Mouse (Mus musculus): Measurements from ENCODE around the gene Ppp5c.

The Ppp5c gene

DNA sequence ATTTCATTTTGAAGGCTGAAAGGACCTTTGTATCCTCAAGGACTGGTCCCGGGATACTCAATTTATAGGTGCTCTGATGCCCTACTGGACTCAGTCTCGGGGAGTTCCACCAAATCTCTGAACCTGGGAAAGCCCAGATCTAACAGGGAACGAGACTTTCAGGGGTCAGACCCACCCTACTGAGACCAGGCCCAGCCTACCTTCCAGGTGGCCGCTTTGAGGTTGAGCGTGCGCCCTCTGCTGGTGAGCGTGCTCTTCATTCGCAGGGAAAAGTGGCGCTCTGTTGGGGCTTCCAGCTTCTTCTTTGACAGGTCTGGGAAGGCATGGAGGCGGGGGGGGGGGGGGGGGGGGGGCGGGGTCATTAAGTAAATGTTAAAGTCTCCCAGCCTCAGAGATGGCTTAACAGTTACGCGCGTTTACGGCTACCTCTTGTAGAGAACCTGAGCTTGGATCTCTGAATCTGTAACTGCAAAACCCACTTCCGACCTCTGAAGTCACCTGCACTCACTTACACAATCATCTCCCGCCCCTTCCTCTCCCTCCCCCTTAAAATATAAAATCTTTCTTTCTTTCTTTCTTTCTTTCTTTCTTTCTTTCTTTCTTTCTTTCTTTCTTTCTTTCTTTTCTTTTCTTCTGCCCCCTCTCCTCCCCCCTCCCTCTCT lies 23.3 kb upstream of the Ppp5c start:
- peak; percentile 72 for DNase-seq

DNA sequence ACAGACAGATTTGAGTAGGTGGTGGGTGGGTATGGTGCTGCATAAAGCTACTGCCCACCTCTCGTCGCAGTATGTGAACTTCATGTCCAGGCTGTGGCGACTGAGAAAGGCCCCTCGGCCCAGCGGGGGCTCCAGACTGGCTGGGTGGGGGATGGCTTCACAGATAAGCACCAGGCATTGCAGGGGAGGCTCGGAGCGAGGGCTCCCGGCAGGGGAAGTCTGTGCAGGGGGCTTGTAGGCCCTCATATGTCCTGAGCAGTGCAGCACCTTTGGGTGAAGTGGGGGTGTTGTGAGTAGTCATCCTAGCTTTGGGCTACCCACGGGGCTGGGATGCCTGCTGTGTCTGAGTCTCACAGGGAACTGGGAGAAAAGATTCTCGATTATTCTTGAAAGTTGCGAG lies 22.8 kb upstream of the Ppp5c start:
- DNase-seq: no peak

DNA sequence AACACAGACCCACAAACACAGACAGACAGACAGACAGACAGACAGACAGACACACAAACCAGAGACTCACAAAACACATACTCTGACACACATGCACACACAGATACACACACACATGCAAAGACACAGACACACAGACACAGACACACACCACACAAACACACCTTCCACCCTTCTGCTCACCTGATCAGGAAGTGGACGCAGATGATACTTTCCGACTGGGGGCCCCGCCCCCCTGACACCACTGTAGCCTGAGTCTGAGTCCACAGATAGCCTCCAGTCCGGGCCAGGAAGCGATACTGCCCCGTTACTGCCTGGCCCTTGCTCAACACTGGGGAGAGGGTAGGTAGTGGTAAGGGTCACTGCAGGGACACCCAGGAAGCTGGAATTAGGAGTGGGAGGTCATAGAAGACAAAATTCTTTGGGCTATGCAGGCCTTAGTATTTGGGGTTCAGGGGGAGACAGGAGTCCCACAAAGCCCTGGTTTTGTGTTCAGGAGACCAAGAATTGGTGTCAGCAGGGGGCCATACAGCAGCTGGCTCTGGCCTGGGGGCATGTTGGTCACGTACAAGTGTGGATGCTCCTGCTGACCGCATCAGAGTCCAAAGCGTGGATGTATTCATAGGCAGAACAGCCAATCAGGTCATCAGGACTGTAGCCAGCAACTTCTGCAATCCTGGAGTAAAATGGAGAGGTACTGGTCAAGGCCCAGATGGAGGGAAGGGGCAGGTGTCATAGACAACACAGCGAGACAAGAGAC lies 20.9 kb upstream of the Ppp5c start:
- DNase-seq: no peak

DNA sequence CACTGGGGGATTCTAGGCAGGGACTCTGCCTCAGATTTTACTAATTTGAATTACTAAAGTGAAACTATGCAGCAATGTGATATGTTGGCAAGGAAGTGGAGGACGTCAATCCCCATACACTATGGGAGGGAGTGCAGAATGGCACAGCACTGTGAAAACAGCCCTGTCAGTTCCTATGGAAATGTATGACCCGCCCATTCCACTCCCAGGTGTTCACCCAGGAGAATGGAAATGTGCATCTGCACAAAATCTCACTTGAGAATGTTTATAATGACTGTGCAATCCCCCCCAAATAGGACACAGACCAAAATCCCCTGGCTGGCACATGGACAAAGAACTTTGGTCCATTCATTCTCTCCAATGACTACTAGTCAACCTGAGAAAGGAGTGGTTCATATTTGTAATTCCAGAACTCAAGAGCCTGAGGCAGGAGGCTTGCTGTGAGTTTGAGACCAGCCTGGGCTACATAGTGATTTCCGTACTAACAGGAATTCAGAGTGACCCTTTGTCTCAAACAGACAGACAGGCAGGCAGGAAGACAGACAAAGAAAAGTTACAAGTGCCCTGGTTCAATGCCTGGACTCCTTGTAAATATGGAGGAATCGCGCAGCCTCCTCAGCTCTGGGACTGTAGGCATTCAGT lies 19.4 kb upstream of the Ppp5c start:
- DNase-seq: no peak

DNA sequence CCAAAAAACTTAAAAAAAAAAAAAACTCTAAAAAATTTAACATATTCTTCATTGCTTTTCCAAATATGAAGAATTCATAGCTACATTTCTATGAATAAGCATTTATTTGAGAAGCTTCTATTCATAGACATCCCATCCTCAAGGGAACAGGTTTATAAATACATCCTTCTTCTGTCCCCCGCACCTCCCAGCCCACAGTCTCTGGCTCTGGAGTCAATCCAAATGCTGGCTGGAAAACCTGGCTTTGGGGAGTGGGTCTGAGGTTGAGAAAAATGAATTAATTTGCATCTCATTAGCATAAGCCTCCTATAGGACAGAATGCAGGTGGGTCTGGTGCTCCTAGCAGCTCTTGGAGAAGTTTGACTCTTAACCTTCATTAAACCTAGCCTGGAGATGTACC lies 18.0 kb upstream of the Ppp5c start:
- no peak for DNase-seq

DNA sequence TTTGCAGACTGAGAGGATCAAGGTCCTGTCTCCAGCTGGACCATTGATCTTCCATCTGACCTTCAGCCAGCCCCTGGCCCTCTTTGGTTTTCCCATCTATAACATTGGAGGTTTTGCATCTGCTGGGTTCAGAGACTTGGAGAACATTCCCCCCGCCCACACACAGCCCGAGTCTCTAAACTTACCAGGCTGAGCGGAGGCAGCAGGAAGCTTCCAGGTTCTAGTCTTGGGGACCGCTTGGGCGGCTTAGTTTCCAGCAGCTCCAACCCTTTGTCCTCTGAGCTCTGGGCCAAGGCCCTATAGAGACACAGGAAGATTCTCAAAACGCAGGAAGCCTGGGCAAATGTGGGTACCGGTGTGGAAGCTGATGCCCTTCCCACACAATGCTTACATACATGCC lies 11.6 kb upstream of the Ppp5c start:
- no peak for DNase-seq

DNA sequence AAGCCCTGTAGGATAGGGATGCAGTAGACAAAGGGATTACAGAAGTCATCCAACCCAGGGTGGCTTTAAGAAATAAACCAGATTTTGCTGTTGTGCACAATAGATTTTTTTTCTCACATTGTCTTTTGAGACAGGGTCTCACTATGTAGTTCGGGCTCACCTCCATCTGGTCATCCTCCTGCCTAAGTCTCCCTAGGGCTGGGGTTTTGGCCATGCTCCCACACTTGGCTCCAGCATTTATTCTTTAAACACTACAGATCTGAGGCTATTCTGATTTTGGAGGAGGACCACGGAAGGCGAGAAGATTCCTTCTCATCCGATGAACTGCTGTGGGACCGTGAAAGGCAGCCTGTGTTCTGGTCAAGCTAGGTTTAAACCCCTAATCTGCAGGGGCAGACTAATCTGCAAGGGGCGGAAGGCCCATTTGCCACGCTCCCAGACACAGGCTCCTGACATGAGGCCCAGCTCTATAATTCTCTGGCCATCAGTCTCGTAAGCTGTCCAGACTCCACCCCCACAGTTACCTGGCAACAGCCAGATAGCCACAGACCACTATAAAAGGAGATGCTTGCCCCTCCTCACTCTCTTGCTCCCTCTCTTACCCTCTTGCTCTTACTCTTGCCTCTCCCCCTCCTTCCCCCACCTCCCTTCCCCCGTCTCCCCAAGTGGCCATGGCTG lies 10.4 kb upstream of the Ppp5c start:
- no peak for DNase-seq

DNA sequence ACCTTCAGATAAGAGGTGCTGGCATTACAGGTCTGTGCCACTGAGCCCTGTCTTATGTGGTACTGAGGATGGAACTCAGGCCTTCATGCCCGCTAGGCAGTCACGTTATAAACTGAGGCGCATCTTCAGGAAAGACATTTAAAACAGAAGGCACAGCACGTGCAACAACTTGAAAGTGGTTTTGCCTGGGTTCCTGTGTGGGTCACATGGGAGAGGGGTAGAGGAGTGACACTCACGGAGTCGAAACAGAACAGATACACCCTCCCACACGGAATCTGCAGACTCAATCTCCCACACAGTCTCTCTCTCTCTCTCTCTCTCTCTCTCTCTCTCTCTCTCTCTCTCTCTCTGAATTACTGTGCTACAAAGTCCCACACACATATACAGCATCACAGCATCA lies 2.5 kb upstream of the Ppp5c start:
- DNase-seq: no peak

DNA sequence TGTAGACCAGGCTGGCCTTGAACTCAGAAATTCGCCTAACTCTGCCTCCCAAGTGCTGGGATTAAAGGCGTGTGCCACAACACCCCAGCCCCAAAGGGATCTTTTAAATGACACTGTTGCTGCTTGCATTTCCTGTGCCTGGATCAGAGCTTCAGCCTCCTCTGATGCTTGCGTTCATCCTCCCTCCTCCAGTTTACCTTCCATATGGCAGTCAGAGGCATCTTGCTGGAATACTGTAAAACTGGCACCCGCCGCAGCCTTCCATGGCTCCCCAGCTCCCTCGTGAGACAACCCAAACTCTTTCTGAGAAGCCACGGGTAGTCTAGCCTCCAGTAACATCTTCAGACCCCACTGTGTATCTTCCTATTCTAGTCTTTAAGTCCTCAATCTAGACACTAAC lies 1.2 kb upstream of the Ppp5c start:
- DNase-seq: no peak

DNA sequence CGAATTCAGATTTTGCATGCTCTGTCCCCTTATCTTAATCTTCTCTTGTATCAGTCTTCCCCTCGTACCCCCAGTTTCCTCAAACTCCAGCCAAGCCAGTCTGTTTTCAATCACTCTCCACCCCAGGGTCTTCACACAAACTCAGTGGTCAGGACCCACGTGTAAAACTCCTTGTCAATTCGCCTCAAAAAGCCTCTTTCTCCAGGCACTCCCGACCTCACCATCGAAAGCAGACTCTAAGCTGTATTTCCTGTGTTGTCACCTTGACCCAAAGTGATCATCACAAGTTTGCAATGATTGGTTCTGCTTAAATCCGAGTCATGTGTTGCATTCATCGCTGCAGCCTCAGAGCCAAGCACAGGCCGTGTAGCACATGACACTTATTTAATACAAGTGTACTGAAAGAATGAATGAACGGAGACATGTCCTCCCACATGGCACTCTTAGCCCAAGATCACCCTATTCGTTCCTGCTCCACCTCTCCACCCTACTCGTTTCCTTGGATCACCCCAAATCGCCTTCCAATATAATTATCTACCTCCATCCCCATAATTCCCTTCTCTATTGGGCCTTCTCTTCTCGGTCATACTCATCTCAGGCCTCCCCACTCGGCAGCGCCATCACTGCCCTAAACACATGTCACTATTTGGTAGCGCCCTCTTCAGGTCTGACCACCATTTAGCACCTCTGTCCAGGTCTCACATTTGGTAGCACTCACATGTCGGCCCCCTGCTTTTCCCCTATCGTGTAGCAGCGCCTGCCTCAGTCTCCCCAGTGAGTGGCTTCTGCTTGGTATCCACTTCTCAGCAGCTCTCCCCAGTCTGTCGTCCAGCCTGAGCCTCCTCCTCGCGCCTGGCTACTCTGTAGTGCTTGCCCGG lies 775 bp downstream of the Ppp5c start:
- DNase-seq: peak; percentile 76

DNA sequence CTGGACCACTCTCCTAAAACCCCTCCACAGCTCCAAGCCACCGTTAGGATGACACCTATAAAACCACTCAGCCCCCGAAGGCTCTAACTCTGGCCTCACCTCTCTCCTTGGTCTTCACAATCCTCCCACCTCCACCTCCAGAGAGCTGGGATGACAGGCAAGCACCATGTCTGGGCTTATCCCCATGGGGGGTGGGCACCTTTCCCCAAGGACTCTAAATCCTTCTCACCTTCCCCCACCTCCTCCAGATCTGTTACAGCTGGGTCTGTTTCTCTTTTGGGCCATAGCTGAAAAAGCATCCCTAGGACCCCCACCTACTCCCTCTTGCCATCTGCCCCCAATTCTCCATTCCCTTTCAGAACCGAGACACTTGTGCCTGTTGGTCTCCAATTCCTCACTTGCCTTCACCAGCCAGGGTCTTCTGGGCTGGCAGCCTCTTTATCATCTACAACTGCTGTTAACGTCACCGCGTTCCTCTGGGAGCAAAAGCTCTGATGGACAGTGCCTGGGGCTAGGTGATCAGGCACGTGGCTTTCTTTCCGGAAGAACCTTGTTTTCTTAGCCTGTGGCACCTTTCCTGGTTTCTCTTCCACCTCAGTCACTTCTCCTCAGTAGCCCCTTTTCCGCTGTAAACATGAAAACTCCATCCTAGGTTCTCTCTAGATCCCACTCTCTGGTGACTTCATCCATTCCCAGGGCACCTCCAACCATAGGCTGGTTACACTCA lies 1.7 kb downstream of the Ppp5c start:
- DNase-seq: peak; percentile 33

DNA sequence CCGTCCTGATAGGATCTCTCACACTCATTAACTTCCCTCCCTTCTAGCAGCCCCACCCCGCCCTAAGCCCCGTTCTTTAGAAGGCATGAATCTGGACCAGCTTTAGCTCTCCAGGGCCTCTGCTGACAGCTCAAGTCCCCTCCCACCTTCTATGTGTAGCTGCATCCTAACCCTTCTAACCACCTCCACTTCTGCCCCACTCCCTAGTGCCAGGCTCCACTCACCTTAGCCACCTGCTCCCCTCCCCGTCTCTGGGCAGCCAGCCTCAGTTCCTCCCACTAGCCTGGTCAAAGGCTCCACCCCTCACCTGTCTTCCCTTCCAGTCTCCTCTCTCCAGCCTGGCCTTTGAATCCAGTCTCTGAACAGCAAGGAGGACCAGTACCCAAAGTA lies 2.2 kb downstream of the Ppp5c start:
- no peak for DNase-seq

DNA sequence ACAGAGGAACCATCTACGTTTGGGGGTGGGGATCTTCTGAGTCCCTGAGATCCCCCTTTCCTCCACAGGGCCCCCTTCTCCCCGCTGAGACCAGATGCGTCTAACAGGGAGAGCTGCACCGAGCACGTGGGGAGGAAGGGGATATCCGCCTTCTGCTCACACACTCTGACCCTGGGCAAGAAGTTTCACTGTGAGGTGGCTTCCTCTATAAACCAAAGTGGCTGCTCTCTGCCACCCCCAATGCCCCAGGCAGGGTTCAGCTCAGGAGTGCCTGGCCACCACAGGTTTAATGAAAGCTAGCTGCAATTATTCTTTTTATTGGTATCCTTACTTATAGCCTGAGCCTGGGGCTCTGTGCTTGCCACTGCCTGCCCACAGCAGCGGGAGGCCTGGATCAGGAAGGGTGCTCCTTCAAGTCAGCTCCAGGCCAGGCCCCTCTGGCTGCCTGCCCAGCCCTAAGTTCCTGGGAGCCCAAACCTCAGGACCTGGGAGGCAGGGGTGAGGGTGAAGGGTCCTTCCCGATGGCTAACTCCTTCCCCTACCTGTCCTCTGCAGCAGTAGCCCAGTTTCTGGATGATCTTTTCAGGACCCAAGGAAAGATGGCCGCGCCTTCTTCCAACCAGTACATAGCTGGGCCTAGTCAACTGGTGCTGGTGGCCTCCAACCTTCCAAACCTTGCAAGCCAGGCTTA lies 2.8 kb downstream of the Ppp5c start:
- no peak for DNase-seq

DNA sequence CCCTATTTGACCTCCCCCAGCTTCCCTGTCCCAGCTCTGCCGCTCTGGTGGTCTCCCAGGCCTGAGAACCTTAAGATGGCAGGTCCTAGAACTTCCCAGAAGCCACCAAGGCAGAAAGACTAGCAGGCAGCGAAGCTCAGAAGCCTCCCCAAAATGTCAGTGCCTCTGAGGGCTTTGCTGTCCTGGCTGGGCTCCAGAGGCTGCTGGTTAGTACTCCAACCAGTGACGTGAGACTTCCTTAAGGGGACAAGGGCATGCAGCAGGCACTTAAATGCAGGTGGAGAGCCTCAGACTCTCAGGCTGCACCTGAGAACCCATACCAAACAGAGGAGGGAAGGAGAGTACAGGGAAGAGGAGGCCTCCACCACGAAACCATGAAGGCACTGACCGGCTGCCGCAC lies 3.6 kb downstream of the Ppp5c start:
- peak; percentile 39 for DNase-seq

DNA sequence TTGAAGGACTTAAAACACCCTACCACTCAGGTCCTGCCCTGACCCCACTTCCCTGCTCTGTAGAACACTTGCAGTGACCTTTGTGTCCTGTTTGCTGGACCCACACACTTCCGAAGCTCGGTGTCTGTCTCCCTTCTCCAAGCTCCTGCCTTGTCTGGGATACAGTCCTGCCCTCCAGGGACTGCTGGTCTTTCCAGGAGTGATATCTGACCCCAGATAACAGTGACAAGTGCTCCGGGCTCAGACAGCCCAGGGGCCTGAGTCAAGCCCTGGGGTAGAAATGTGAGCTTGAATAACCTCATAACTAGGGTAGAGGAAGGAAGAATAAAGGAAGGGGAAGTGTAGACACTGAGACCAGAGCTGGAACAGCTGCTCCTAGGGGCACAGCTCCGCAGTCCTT lies 4.0 kb downstream of the Ppp5c start:
- peak; percentile 17 for DNase-seq

DNA sequence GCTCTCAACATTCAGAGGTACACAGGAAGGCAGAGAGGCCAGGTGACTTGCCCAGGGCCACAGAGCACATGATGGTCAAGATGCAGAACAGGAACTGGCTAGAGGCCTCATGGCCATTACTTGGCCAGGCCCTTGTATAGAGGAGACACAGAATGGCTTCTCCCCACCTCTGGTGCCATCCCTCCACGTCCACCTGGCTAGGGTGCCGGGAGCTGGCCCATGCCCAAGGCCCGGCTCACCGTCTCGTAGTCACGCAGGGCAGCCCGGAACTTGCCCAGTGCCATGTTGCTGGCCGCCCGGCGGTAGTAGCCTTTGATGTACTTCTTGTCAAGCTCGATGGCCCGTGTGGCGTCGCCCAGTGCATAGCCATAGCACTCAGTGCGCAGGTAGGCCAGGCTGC lies 5.5 kb downstream of the Ppp5c start:
- peak; percentile 61 for DNase-seq

DNA sequence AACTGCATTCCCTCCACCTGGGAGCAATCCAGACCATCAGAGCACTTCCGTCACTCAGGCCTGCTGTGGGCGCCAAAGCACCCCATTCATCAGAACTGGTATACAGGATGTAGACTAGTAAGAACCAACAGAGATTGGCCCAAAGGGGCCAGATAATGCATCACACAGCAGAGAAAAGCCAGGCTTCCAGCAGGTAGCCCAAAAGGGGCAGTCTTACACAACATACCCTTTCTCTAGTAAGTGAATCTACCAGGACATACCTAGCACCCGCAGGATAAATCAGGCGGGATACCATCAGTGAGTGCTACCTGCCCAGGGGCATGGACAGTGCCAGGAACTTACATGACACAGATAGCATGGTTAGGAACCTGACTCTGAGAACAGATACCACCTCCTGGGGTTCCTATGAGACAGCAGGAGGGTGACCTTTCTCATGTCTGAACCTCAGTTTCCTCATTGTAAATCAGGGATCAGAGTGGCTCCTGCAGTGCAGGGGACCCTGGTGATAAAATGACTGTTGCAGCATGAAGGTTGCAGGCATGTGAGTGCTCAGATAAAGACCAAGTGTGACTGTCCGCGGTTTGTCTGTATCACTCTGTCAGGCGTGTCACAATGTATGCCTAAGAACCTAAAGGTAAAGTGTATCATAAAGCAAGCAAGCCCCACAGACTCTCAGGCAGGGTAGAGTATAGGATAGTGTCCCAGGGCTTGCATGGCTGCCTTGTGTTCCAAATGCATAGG lies 8.1 kb downstream of the Ppp5c start:
- DNase-seq: peak; percentile 26

DNA sequence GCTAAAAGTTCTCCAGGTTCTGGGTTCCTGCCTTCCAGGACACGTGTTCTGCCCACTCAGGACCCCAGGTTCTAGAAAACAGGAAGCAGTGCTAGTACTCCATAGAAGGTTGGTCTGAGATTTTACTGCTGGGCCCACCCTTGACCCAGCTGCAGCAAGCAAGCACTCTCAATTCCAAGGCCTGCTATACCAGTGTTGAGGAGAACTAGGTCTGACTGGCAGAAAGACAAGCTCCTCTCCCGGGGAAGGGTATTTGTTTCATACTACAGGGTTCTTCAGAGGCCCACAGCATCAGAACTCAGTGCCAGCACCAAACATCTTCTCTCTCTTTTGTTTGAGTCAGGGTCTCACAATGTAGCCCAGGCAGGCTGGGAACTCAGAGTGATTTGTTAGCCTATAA lies 9.8 kb downstream of the Ppp5c start:
- no peak for DNase-seq

DNA sequence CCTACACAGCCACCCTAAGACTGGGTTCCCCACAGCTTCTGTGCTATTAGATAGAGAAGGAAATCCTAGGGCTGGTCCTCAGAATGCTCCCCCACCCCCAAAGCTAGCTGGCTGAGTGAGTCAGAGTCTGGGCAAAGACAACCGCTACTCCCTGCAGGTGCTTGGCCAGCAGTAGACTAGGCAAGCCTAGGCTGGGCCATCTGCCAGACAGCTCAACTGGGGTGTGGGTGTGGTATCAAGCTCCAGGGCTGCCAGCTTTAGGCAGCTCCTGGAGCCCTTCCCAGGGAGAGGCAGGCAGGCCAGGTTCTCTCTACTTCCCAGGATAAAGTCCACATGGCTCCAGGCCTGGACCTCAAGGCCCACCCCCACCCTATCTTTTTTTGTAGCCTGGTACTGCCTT lies 10.7 kb downstream of the Ppp5c start:
- DNase-seq: peak; percentile 97

DNA sequence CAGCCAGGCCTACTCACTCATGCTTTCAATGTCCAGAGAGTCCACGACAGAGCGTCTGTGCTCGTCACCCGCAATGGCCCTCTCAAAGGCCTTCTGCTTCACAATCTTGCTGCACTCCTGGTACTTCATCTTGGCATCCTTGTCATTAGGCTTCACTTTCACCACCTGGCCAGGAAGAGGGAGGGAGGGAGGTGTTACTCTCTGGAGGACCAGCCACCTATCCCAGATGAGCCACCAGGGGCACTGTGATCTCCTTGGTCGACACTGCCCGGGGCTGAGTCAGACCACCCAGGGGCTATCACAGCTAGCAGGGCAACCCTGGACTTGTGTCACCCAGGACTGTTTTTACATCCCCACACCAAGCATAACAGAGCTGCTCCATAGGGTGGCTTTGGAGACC lies 12.3 kb downstream of the Ppp5c start:
- DNase-seq: peak; percentile 47
